Mouse (Mus musculus) frontal cortex, adult 2 months (tissue): ENCODE data around the gene Rad51b. TPM values are rescaled to one million over a fixed set of nuclear protein-coding genes. Genes with fewer than 3 reads are reported as not detected.

Source experiments
- DNase-seq, 2 experiments: peaks; one replicate each; pipeline ENCODE4 v3.0.0; 2022; ENCODE audit warnings: low spot score in 1 of 2; ENCODE audit errors: extremely low spot score in 1 of 2
- polyA plus RNA-seq: library from polyadenylated mRNA; depleted of rRNA; stranded (reverse); fragments of >200 nt; gene quantifications from 2 replicates; pipeline ENCODE4 v1.2.3, GENCODE M21; 2012

Rad51b gene
- polyA plus RNA-seq, 1 experiment, result 0.14 TPM

GRCm38 (mm10) chr12:79600149-79600769 is 303.2 kb downstream of the Rad51b start:
- peak in 1 of 2 experiments; percentile 29 for DNase-seq

- DNase-seq, result no peak
These were observed 305.6 kb downstream of the Rad51b start for GRCm38 (mm10) chr12:79602641-79603040.

- DNase-seq, result no peak
These were observed 307.8 kb downstream of the Rad51b start for GRCm38 (mm10) chr12:79604850-79605249.

GRCm38 (mm10) chr12:79606197-79606631 is 309.1 kb downstream of the Rad51b start:
- DNase-seq, result no peak

- no peak for DNase-seq
These were observed 312.4 kb downstream of the Rad51b start for GRCm38 (mm10) chr12:79609399-79610010.

- DNase-seq, result no peak
These were observed 313.5 kb downstream of the Rad51b start for GRCm38 (mm10) chr12:79610511-79611103.

- no peak for DNase-seq
These were observed 314.6 kb downstream of the Rad51b start for GRCm38 (mm10) chr12:79611665-79612064.

- DNase-seq, result peak; percentile 47 to 90
These were observed 315.4 kb downstream of the Rad51b start for GRCm38 (mm10) chr12:79612334-79613060.

GRCm38 (mm10) chr12:79613061-79613788 is 316.1 kb downstream of the Rad51b start:
- DNase-seq, result no peak

- no peak for DNase-seq
These were observed 316.9 kb downstream of the Rad51b start for GRCm38 (mm10) chr12:79613846-79614582.

- DNase-seq, result no peak
These were observed 317.5 kb downstream of the Rad51b start for GRCm38 (mm10) chr12:79614583-79614953.

GRCm38 (mm10) chr12:79615717-79616316 is 318.7 kb downstream of the Rad51b start:
- no peak for DNase-seq

- no peak for DNase-seq
These were observed 321.9 kb downstream of the Rad51b start for GRCm38 (mm10) chr12:79619009-79619408.

- DNase-seq, result no peak
These were observed 323.6 kb downstream of the Rad51b start for GRCm38 (mm10) chr12:79620693-79621092.

- DNase-seq, result no peak
These were observed 326.2 kb downstream of the Rad51b start for GRCm38 (mm10) chr12:79623308-79623707.

GRCm38 (mm10) chr12:79625699-79626554 is 328.8 kb downstream of the Rad51b start:
- DNase-seq, result no peak

GRCm38 (mm10) chr12:79626555-79627080 is 329.5 kb downstream of the Rad51b start:
- no peak for DNase-seq

GRCm38 (mm10) chr12:79627351-79628120 is 330.5 kb downstream of the Rad51b start:
- DNase-seq, result no peak
